Mouse (Mus musculus) brain, embryonic 14.5 days (tissue): ENCODE results near the gene Cstb.

Source experiments
- CTCF ChIP-seq: fragments of 200-500 bp; IDR thresholded peaks from 2 replicates; pipeline ENCODE4 v1.5.1; 2012; ENCODE audit warnings: inconsistent platforms, mild to moderate bottlenecking, moderate library complexity, borderline replicate concordance; ENCODE audit not compliant: insufficient read depth, insufficient read length; ENCODE audit errors: extremely low read depth
- POLR2A ChIP-seq: fragments of 200-500 bp; IDR thresholded peaks from 2 replicates; pipeline ENCODE4 v1.6.1; 2012; ENCODE audit warnings: mild to moderate bottlenecking, inconsistent platforms, borderline replicate concordance; ENCODE audit not compliant: poor library complexity, insufficient read depth, insufficient read length, severe bottlenecking; ENCODE audit errors: extremely low read depth

DNA sequence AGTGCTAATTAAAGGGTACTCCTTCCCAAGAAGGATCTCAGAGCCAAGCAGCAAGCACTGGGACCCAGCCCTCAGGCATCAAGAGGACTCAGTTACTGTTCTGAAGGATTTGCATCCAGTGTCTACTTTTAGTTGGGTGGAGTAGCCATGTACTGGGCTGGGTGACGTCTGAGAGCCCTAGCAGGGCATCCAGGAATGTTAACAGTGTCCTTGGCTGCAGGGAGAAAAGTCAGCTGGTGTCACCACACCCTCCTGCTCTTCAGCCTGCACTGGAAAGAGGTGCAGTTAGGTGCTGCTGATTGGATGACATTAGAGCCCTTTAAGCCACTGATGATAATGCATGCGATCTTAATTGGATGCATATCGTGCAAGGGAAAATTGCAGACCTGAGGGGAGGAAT, 7.4 kb downstream of the Cstb start:
- TF ChIP-seq CTCF, result no peak
- no peak for TF ChIP-seq POLR2A
